Mouse (Mus musculus): ENCODE results near the gene Hist1h4a.
A peak's percentile ranks its signal among the peaks of the same experiment; 100 is the strongest.
"Not testable (repeated sequence)": the region's sequence is repeated elsewhere in the genome, so short reads cannot be mapped to it uniquely, and the experiment has no call there.

The Hist1h4a gene

DNA sequence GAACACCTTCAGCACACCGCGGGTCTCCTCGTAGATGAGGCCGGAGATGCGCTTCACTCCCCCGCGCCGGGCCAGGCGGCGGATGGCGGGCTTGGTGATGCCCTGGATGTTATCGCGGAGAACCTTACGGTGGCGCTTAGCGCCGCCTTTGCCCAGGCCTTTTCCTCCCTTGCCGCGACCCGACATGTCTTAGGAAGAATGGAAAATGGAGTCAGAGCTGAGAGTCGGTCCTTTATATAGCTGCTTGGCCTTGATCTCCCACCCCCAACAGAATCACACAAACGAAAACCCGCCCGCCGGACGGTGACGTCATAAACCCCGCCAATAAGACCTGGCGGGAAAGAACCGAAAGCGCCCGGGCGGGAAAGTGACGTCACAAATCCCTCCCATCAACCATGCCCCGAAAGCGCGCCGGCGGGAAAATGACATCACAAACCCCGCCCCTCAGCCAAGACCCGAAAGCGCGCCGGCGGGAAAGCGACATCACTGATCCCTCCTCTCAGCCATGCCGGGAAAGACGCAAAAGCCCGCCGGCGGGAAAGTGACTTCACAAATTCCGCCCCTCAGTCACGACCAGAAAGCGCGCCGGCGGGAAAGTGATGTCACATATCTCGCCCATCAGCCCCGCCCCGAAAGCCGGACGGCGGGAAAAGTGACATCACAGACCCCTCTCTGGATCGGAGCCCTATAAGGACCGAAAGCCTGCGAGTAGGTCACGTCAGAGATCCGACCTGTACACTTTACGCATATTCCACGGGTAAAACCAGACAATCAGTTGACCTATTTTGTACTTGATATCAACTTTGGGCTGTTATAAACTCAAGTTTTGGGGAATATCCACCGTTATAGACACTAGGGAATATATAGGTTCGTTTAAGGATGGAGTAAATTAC lies at the start of gene Hist1h4a:
Hist1h4a (minus strand) TSS at position 259 of the 893 bp plus-strand sequence.
- peak; percentile 96 to 98 for DNase-seq (ENCODE audit: low spot score in 2 of 2)

DNA sequence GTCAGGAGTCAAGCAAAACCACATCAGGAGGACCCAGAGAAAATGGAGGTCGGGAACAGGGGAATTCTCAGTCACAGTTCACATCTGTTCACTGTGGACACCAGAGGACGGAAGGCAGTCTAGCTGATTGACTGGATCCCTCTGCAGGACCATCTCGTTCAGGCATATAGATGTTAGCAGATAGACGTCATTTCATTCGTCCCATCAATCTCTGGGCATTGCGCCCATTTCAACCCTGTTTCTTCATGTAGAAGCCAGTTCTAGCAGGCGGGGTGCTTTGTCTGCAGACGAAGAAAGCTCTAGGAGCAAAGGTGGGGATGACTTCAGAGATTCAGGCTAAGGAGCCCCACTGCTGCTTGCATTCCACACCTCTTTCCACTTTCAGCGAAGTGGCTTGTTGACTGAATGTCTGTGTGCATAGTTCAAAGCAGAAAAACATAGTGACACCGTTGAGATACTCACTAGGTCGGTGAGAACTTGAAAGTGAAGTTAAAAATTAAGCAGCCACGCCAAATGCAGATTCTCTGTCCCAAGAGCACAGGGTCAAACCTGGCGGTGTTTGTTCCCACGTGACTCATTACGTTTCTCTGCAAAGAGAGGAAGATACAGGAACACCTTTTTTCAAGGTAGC lies 45.5 kb upstream of the Hist1h4a start, which contains the start of gene Slc17a2:
Slc17a2 (plus strand) TSS at position 572 of the 631 bp plus-strand sequence.
- DNase-seq (ENCODE audit: low spot score in 2 of 2) = no peak

DNA sequence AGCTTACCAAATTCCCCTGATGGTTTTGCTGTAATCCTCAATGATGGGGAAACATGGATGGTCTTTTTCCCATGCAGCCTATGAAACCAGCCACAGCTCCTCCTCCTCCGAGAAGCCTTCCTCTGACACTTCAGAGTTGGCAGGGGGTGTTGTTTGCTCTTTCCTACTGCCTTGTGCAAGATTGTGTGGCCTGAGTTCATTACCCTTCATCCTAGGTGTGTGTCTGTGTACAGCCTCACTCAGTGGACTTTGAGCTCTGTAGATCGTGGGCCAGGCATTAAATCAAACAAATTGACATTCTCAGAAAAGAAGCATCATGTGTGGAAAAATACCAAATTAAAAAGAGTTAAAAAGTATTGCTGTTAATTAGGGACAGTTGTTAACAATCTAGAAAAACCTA lies 43.5 kb upstream of the Hist1h4a start:
- no peak for DNase-seq (ENCODE audit: low spot score in 2 of 2)

DNA sequence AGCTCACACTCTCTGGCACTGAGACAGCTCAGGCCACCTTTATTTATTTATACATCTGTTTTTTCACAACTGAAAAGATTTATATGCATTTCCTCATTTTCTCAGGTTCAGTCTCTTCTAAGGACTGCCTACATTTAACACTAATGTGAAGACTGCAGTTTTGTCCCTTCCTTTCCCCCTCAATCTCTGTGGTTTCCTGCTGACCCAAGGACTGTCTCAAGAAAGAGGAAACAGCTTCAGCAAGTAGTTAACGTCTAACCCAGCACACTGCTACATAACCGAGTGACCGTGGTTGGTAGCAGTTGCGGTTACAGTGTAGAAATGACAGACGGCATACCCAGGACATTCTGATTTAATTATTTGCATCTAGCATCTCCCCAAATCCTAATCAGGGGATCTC lies 38.4 kb upstream of the Hist1h4a start:
- DNase-seq (ENCODE audit: low spot score in 2 of 2) = no peak

DNA sequence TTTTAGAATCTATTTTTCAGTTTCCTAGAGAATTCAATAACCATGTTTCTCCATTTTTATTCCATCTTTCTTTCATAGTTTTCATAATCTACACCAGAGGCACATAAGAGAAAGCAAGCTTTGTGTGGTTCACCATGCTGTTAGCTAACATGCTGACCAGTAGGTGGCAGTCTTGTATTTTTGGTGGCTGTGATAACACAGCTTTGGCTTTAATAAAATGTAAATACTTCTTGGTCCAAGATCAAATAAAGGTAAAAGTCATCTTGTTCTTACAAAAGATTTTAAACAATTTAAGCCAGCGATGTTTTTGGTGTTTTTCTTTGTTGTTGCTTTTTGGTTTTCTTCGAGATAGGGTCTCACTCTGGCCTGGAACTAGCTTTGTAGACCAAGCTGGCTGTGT lies 31.5 kb upstream of the Hist1h4a start:
- DNase-seq (ENCODE audit: low spot score in 2 of 2) = peak; percentile 6 to 23

DNA sequence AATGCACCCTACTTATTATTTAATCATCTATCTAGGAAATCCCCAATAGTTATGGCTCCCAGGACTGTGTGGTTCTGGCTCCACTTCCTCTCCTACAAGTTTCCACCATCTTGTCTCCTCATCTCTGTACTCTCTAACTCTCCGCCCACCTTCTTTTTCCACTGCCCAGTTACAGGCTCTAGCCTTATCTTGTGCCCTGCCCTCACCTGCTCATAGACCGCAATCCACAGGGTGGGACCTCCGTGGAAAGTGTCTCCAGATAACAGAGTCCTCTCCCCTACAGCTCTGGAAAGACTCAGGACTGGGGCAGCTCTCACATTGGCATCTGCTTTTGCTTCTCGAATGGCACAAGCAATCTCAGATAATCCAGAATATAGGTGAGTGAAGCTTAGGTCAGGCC lies 18.0 kb upstream of the Hist1h4a start:
- DNase-seq (ENCODE audit: low spot score in 2 of 2) = no peak

DNA sequence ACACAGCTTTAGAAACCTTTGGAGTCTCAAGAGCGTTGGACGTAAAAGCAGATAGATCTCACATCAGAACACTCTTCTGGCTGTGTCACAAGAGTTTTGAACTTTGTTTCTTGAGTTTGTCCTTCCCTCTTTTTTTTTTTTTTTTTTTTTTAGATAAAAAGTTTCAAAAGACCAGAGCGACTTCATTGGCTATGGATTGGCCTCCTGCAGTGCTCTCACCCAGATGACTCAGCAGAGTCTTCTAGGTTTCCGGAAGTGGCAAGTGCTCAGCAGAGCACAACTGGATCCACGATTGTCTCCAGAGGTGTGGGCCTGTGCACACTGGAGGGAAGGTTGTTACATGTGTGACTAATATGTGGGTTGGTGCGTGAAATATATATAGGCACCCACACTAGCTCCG lies 17.3 kb upstream of the Hist1h4a start:
- DNase-seq (ENCODE audit: low spot score in 2 of 2) = no peak

DNA sequence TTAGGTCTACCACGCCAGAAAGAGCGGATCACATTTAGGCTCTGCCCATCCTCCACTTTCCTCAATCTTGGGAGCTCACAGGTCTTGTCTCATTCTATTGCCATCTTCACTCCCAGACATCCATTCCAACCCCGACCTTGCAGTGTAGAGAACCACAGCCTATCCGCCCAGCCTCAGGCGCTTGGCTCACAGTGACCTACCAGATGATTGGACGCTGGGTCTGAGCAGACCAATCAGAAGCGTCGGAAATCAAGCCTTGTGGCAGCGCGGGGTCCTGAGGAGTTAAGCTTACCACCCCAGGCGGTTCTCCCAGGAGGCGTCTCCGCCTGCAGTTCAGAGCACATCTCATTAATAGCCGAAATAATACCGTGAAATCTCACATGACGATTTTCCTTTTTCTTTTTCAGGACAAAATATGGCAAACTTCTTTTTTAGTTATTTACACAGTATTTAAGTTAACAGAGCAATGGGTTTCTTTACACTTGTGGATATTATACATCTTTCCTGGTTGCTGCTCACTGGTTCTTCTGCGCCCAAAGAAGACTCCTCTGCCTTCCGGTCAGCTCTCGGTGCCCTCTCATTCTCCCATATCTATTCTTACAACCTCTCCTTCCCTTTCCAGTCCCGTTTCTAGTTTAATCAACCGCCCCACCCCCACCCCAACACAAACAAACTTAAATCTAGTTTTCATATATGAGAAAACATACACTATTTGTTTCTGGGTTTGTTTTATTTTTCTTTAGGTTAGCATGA lies 11.7 kb upstream of the Hist1h4a start:
- no peak for DNase-seq (ENCODE audit: low spot score in 2 of 2)

DNA sequence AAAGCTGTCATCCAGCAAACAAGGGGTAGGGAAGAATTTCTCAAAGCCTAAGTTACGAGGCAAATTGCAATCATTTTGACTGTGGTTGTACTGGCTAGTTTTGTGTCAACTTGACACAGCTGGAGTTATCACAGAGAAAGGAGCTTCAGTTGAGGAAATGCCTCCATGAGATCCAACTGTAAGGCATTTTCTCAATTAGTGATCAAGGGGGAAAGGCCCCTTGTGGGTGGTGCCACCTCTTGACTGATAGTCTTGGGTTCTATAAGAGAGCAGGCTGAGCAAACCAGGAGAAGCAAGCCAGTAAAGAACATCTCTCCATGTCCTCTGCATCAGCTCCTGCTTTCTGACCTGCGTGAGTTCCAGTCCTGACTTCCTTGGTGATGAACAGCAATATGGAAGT lies 8.6 kb upstream of the Hist1h4a start, which contains the start of gene Trim38:
Trim38 (plus strand) TSS at position 301 of the 400 bp plus-strand sequence.
- not testable (repeated sequence) for DNase-seq (ENCODE audit: low spot score in 2 of 2)

DNA sequence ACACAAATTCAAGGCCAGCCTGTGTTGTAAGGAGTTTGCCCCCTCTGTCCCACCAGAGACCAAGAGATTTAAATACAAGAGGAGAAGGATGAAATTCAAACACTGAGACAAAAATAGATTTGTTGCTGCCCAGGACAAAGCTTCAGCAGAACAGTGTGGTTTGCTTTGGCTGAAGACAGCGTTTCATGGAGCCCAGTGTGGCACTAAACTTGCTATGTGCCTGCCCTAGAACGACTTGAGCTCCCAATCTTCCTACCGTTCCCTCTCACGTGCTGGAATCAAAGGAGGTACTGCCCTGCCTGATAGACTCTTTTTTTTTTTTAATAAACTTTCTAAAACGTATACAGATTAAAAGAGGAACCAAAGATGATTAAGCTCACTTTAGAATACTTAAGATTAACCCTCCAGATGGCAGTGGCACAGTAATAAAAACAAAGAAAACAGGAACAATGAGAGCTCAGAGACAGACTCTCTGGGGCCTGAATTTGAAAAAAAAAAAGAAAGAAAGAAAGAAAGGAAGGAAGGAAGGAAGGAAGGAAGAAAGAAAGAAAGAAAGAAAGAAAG lies 7.9 kb upstream of the Hist1h4a start:
- DNase-seq (ENCODE audit: low spot score in 2 of 2) = no peak

DNA sequence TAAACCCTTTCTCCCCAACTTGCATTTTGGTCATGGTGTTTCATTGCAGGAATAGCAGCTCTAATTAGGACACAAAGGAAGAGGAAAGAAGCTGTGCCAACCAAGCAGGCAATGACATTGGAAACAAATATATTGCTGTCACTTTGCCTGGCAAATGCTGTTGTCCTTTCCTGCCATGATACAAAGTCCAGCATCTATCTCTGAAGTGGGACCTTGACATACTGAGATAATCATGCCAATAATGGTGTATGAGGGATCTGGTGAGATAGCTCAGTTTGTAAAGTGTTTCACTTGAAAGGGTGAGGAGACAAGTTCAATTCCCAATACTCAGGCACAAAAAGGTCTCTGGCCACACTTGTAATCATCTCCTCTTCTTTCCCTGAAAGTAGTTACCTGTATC lies 5.7 kb upstream of the Hist1h4a start:
- DNase-seq (ENCODE audit: low spot score in 2 of 2) = no peak

DNA sequence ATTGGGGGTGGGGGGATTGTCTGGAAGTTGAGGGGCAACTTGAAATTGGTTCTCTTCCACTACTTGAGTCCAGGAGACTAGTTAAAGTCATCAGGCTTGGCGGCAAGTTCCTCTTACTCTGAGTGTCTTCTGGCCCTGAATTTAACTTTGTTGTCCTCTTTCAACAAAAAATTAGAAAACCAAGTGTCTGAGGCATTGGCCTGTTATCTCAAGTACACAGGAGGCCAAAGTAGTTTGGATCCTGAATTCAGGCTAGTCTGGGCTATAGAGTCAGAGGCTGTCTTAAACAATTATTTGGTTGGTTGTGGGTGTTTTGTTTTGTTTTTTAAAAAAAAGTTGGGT lies 4.1 kb upstream of the Hist1h4a start:
- DNase-seq (ENCODE audit: low spot score in 2 of 2) = no peak

DNA sequence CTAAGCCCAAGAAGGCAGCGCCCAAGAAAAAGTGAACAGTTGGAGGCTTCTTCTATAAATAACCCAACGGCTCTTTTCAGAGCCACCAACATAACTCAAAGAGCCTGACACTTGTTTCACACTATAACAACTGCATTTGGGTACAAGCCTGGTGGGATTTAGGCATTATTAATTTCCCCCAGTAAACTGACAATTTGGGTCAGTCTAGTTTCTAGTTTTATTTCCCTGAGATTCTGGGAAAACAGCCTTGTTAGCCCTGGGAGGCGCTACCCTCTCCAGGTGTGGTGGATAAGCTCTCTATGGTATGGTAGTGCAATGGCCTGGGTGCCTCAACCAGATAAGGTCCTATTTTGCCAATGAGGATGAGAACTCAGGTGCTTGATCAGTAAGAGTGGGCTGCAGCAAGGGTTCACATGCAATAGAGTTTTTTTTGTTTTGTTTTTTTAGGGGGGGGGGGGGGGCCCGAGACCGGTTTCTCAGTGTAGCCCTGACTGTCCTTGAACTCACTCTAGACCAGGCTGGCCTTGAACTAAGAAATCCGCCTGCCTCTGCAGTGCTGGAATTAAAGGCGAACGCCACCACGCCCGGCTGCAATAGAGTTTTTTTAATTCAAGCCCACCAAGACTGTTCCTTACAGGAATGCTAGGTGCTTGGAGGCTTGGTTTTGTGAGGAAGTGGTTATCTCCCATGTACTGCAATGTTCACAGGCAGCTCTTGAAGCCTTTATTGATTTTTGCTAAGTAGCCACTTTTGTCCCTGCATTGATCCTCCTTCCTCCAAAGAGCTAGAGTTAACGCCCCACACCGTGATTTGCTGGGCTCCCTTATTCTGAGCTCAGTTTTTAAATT lies 3.5 kb upstream of the Hist1h4a start:
- DNase-seq (ENCODE audit: low spot score in 2 of 2) = no peak

DNA sequence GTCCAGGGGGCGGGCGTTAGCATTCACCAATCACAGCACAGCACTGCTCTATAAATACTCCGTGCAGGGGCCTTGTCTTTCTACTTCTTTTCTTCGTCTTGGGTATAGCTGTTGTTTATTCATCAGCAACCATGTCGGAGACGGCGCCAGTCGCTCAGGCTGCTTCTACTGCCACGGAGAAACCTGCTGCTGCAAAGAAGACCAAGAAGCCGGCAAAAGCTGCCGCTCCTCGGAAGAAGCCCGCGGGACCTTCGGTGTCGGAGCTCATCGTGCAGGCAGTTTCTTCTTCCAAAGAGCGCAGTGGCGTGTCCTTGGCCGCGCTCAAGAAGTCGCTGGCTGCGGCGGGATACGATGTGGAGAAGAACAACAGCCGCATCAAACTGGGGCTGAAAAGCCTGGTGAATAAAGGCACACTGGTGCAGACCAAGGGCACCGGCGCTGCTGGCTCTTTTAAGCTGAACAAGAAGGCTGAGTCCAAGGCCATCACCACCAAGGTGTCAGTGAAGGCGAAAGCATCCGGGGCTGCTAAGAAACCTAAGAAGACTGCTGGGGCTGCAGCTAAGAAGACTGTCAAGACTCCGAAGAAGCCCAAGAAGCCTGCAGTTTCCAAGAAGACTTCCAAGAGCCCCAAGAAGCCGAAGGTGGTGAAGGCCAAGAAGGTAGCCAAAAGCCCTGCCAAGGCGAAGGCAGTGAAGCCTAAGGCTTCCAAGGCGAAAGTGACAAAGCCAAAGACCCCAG lies 2.7 kb upstream of the Hist1h4a start, which contains the start of gene Hist1h1a:
Hist1h1a (plus strand) TSS at position 81 of the 738 bp plus-strand sequence.
- DNase-seq (ENCODE audit: low spot score in 2 of 2) = peak; percentile 65 to 81

DNA sequence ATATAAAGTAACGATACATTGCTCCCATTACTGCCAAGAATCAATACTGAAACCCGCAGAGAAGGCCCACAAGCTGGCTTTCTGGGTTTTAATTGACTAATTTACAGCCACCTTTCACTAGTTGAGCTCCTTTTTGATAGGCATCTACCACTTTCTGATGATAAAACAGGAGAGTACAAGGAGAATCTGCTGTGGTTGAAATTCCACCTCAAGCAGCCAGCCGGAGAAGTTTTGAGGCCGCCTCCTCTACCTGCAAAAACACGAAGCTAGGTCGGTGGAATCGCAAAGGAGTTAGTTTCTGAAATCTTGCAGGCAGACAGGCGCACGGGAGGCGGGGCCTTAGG lies 2.2 kb upstream of the Hist1h4a start:
- DNase-seq (ENCODE audit: low spot score in 2 of 2) = no peak

DNA sequence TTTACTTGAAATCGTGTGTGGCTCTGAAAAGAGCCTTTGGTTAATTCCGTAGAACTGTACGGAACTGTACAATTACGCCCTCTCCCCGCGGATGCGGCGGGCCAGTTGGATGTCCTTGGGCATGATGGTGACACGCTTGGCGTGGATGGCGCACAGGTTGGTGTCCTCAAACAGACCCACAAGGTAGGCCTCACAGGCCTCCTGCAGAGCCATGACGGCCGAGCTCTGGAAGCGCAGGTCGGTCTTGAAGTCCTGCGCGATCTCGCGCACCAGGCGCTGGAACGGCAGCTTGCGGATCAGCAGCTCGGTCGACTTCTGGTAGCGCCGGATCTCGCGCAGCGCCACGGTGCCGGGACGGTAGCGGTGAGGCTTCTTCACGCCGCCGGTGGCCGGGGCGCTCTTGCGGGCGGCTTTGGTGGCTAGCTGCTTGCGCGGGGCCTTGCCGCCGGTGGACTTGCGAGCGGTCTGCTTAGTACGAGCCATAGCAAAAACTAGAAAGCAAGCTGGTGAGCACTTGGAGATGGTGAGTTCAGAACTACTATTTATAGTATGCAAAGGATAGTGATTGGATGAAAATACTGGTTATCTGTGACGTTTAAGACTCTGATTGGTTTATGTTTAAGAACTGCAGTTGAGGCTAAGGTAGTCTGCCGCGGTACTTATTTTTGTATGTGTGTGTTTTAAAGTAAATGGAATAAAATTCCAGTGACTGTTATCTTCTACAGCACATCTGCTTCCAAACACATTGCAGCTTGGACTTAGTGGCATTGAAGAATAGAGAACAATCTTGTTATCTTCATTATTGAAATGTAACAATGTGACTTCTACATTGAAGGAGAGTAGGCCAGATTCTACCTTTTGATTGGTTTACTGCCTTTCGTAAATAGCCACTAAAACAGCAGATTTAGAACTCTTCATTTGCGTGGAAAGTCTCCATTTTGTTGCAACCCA lies 1.1 kb upstream of the Hist1h4a start, which contains the start of gene Hist1h3a:
Hist1h3a (minus strand) TSS at position 516 of the 951 bp plus-strand sequence.
- DNase-seq (ENCODE audit: low spot score in 2 of 2) = not testable (repeated sequence)

DNA sequence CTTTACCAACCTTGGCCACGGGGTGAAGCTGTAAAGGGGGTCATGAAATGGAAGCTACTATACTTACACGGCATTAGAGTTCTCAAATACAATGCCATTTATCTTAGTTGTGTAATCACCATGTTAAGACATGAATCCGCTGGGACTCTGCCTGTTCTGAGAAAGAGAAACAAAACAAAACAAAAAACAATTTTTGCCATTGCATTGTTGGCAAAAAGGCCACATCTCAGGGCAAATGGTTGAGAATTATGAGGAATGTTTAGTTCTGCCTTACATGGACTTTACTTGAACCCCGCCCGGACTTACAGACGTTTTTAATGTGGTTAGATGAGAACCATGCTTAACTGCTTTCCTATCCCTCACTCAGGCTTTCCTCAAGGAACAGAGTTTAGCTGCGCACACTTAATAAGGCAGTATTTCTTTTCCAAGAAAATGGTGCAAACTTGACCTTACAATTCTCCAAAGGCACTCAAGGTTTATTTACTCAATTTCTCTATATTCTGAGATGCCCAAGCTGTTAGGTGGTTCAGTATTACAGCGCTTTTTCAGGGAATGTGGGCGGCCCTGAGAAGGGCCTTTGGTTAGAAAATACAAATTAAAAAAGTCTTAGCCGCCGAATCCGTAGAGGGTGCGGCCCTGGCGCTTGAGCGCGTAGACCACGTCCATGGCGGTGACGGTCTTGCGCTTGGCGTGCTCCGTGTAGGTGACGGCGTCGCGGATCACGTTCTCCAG lies 624 bp downstream of the Hist1h4a start:
- no peak for DNase-seq (ENCODE audit: low spot score in 2 of 2)

DNA sequence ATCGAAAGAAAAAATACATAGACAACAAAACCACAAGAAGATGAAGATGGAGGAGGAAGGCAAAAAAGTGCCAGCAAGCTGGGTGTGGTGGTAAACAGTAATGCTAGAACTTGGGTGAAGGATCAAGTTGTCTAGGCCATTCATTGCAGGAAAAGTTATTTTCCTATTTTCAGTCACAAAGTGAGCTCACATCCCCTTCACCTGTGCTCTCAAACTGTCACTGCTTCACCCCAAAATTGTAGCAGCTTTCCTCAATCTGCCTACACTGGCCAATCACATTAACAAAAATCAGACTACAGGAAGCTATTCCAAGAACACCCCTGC lies 1.2 kb downstream of the Hist1h4a start:
- no peak for DNase-seq (ENCODE audit: low spot score in 2 of 2)

All from urinary bladder, postnatal 36 days (tissue).